Comparison of ENCODE assay signal across 9 mouse cellular contexts in the genomic region with DNA sequence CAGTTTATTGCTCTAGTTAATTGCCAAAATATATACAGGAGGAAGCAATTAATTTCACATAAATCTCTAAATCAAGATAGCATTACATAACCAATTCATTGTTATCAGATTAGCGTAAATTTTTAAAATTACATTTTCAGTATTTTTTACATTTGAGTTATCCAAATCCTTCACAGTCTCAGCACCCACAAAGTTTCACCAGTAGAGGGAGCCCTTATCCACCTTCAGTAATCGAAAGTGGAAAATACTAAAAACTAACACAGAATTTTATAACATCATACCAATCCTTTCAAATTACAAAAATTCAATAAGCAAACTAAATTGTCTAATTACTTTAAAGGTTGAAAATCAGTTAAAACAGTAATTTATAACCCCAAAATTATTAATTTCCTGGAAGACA.
A peak's percentile ranks its signal among the peaks of the same experiment; 100 is the strongest.
DNase-seq lines count a peak whose midpoint lies in the region; ATAC-seq and TF ChIP-seq lines count a peak whose summit lies in the region.
"Had no signal": no experiment of that assay in that cellular context is flagged by ENCODE, and none has a peak within 500 bp of the region (broad histone marks: within the 10 kb centered on the region; RNA-seq: fewer than 3 reads in every experiment).

No protein-coding gene starts in this region.

- TF ChIP-seq CTCF in lung, embryonic 14.5 days (IDR thresholded peaks at IDR 0.05; ENCODE audit: low read depth): peak; percentile 67

- no peak overlapping the region for H3K4me3 ChIP-seq in forebrain, embryonic 13.5 days
- no peak overlapping the region for H3K4me3 ChIP-seq in forebrain, embryonic 15.5 days
- no peak overlapping the region for H3K4me3 ChIP-seq in lung, embryonic 14.5 days (ENCODE audit: low read depth, low read length)
- H3K4me3 ChIP-seq: megakaryocyte, embryonic 14.5 days had no signal

- peak; percentile 65; the same call in 1 of the 2 replicates for ATAC-seq in forebrain, embryonic 13.5 days
- ATAC-seq in forebrain, embryonic 15.5 days (replicated peaks): no peak
- no peak for ATAC-seq in lung, embryonic 14.5 days (ENCODE audit: insufficient read depth)

- no peak overlapping the region for H3K27ac ChIP-seq in forebrain, embryonic 13.5 days
- no peak overlapping the region for H3K27ac ChIP-seq in forebrain, embryonic 15.5 days (replicated peaks)
- H3K27ac ChIP-seq in lung, embryonic 14.5 days (ENCODE audit: low read depth): no peak overlapping the region

- intact Hi-C loops in left cerebral cortex, postnatal 14 days (cut with DNase I): no loop called here

- no peaks in the 10 kb centered on the region for H3K4me1 ChIP-seq in forebrain, embryonic 13.5 days
- no peaks in the 10 kb centered on the region for H3K4me1 ChIP-seq in forebrain, embryonic 15.5 days
- no peaks in the 10 kb centered on the region for H3K4me1 ChIP-seq in lung, embryonic 14.5 days (ENCODE audit: insufficient read depth)
- H3K4me1 ChIP-seq: megakaryocyte, embryonic 14.5 days had no signal

- H3K4me2 ChIP-seq in forebrain, embryonic 13.5 days: no peak overlapping the region
- H3K4me2 ChIP-seq in forebrain, embryonic 15.5 days (replicated peaks): no peak overlapping the region
- no peak overlapping the region for H3K4me2 ChIP-seq in lung, embryonic 14.5 days

- no peaks in the 10 kb centered on the region for H3K9me3 ChIP-seq in forebrain, embryonic 13.5 days (replicated peaks)
- H3K9me3 ChIP-seq in forebrain, embryonic 15.5 days: no peaks in the 10 kb centered on the region
- no peaks in the 10 kb centered on the region for H3K9me3 ChIP-seq in lung, embryonic 14.5 days (ENCODE audit: low read depth, low read length)

- peak; percentile 73 for DNase-seq in lung, embryonic 14.5 days
- no peak for DNase-seq in lung, postnatal 25 days (ENCODE audit: low spot score)
- peak; percentile 17 for DNase-seq in cerebellum, adult 8-10 months
- peak; percentile 36 to 69 for DNase-seq in left cerebral cortex, postnatal 14 days (ENCODE audit: low spot score in 2 of 2)
- no peak for DNase-seq in gastrocnemius, postnatal 25 days
- no peak for DNase-seq in adrenal gland, adult 8-10 months

- H3K27me3 ChIP-seq in forebrain, embryonic 13.5 days: no peaks in the 10 kb centered on the region
- H3K27me3 ChIP-seq in forebrain, embryonic 15.5 days: no peaks in the 10 kb centered on the region
- no peaks in the 10 kb centered on the region for H3K27me3 ChIP-seq in lung, embryonic 14.5 days (ENCODE audit: insufficient read depth, low read length)
- H3K27me3 ChIP-seq: megakaryocyte, embryonic 14.5 days had no signal

- H3K36me3 ChIP-seq in forebrain, embryonic 13.5 days (ENCODE audit: poor library complexity, severe bottlenecking): no peaks in the 10 kb centered on the region
- H3K36me3 ChIP-seq in forebrain, embryonic 15.5 days: no peaks in the 10 kb centered on the region
- H3K36me3 ChIP-seq in lung, embryonic 14.5 days (ENCODE audit: insufficient read depth): no peaks in the 10 kb centered on the region

- WGBS in forebrain, embryonic 13.5 days: 35% methylated on average over 2 of the region's 2 CpGs
- 35% methylated on average over 2 of the region's 2 CpGs for WGBS in forebrain, embryonic 15.5 days
- 25% methylated on average over 2 of the region's 2 CpGs for WGBS in lung, embryonic 14.5 days

- H3K9ac ChIP-seq in forebrain, embryonic 13.5 days: no peak overlapping the region
- H3K9ac ChIP-seq in forebrain, embryonic 15.5 days (replicated peaks): no peak overlapping the region
- H3K9ac ChIP-seq in lung, embryonic 14.5 days: no peak overlapping the region

Comparison
In these comparisons a context has a peak if more than half of its experiments do, and no peak if none do; other contexts are left out.
1. DNase-seq: peak in lung, embryonic 14.5 days (single experiment), cerebellum, adult 8-10 months (single experiment) and left cerebral cortex, postnatal 14 days (2 of 2); none in lung, postnatal 25 days (single experiment), gastrocnemius, postnatal 25 days (single experiment) and adrenal gland, adult 8-10 months (single experiment).